Comparison of ENCODE assay signal across 13 mouse cellular contexts in the genomic region with DNA sequence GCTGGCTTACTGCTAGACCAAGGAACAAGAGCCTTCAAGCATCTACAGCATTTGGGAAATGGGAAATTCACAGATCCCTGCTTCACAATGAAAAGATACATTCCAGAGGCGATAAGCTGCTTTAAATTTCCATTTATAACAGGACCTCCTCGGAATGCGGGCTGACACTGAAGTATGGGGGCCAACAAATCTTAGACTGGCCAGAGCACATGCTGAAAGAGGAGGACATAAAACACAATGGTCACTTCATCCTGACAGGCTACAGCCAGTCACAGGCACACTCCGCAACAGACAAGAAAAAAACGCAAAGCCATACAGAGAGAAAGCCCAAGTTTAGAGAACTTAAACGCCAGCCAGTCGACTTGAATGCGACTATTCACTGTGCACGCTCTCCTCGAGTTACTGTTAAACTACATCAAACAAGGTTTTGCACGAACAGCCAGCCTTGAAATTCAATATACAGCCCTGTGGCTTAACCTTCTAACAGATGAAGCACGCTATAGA.
DNase-seq lines count a peak whose midpoint lies in the region; ATAC-seq lines count a peak whose summit lies in the region.
"Had no signal": no experiment of that assay in that cellular context is flagged by ENCODE, and none has a peak within 500 bp of the region (broad histone marks: within the 10 kb centered on the region; RNA-seq: fewer than 3 reads in every experiment).

No protein-coding gene starts in this region.

- peak overlapping the region; percentile 88 for H3K27ac ChIP-seq in kidney, embryonic 14.5 days (ENCODE audit: low read depth, low read length)
- peak overlapping the region; percentile 74 for H3K27ac ChIP-seq in forebrain, embryonic 12.5 days
- H3K27ac ChIP-seq in midbrain, embryonic 11.5 days (ENCODE audit: low read depth, low read length) = peak overlapping the region; percentile 60

- H3K4me2 ChIP-seq in kidney, embryonic 14.5 days (replicated peaks; ENCODE audit: low read depth, low read length) = no peak overlapping the region
- H3K4me2 ChIP-seq in forebrain, embryonic 12.5 days = peak overlapping the region; percentile 21
- peak overlapping the region; percentile 10; the same call in 1 of the 2 replicates for H3K4me2 ChIP-seq in midbrain, embryonic 11.5 days

- DNase-seq in kidney, postnatal 36 days = no peak
- peak; percentile 59 for DNase-seq in embryo, embryonic 9.5 days (ENCODE audit: extremely low spot score)
- DNase-seq in midbrain, embryonic 11.5 days (ENCODE audit: low spot score, missing footprints) = peak; percentile 96
- DNase-seq in urinary bladder, postnatal 36 days (ENCODE audit: low spot score in 2 of 2) = no peak
- DNase-seq in ovary, postnatal 14 days (ENCODE audit: low spot score) = no peak
- DNase-seq: adrenal gland, postnatal 36 days; cerebellum, postnatal 25 days; gastrocnemius, postnatal 14 days; layer of hippocampus, adult 9-11 months; lung, postnatal 10 days had no signal

- peak; percentile 13; the same call in 1 of the 2 replicates for ATAC-seq in kidney, embryonic 14.5 days (ENCODE audit: low FRiP score, low TSS enrichment)
- no peak for ATAC-seq in forebrain, embryonic 12.5 days (ENCODE audit: low FRiP score)
- peak; percentile 75 for ATAC-seq in midbrain, embryonic 11.5 days (ENCODE audit: low FRiP score)
- no peak for ATAC-seq in frontal cortex, adult (ENCODE audit: low TSS enrichment)

- no peak overlapping the region for H3K4me3 ChIP-seq in kidney, embryonic 14.5 days (ENCODE audit: low read length)
- no peak overlapping the region for H3K4me3 ChIP-seq in forebrain, embryonic 12.5 days (replicated peaks)
- H3K4me3 ChIP-seq in midbrain, embryonic 11.5 days (ENCODE audit: low read depth, low read length) = no peak overlapping the region

- no peaks in the 10 kb centered on the region for H3K9me3 ChIP-seq in kidney, embryonic 14.5 days (ENCODE audit: control insufficient read depth, low read length)
- no peaks in the 10 kb centered on the region for H3K9me3 ChIP-seq in forebrain, embryonic 12.5 days
- no peaks in the 10 kb centered on the region for H3K9me3 ChIP-seq in midbrain, embryonic 11.5 days (ENCODE audit: control insufficient read depth, low read length)

- 9% methylated on average over 12 of the region's 12 CpGs for WGBS in kidney, embryonic 14.5 days
- WGBS in forebrain, embryonic 12.5 days = 8% methylated on average over 12 of the region's 12 CpGs
- WGBS in midbrain, embryonic 11.5 days = 17% methylated on average over 12 of the region's 12 CpGs

- no peaks in the 10 kb centered on the region for H3K36me3 ChIP-seq in kidney, embryonic 14.5 days (ENCODE audit: control insufficient read depth, insufficient read depth, low read length)
- H3K36me3 ChIP-seq in forebrain, embryonic 12.5 days (replicated peaks) = no peaks in the 10 kb centered on the region
- H3K36me3 ChIP-seq in midbrain, embryonic 11.5 days (ENCODE audit: control insufficient read depth, insufficient read depth, low read length) = no peaks in the 10 kb centered on the region

- H3K9ac ChIP-seq in kidney, embryonic 14.5 days (ENCODE audit: low read depth, low read length) = no peak overlapping the region
- no peak overlapping the region for H3K9ac ChIP-seq in forebrain, embryonic 12.5 days
- no peak overlapping the region for H3K9ac ChIP-seq in midbrain, embryonic 11.5 days (ENCODE audit: low read length)

- no peaks in the 10 kb centered on the region for H3K27me3 ChIP-seq in kidney, embryonic 14.5 days (ENCODE audit: control insufficient read depth, insufficient read depth, low read length)
- H3K27me3 ChIP-seq in forebrain, embryonic 12.5 days = no peaks in the 10 kb centered on the region
- no peaks in the 10 kb centered on the region; the same call in 1 of the 2 replicates for H3K27me3 ChIP-seq in midbrain, embryonic 11.5 days (ENCODE audit: control insufficient read depth, insufficient read depth, low read length)

- peaks cover 60% of the 10 kb centered on the region for H3K4me1 ChIP-seq in kidney, embryonic 14.5 days (ENCODE audit: control insufficient read depth, insufficient read depth, low read length)
- H3K4me1 ChIP-seq in forebrain, embryonic 12.5 days = peaks cover 76% of the 10 kb centered on the region
- peaks cover 45% of the 10 kb centered on the region for H3K4me1 ChIP-seq in midbrain, embryonic 11.5 days (ENCODE audit: control insufficient read depth, insufficient read depth, low read length)

Comparison
In these comparisons a context has a peak if more than half of its experiments do, and no peak if none do; other contexts are left out.
1. ATAC-seq: peak in kidney, embryonic 14.5 days (single experiment) and midbrain, embryonic 11.5 days (single experiment); none in forebrain, embryonic 12.5 days (single experiment) and frontal cortex, adult (single experiment).
2. DNase-seq: peak in embryo, embryonic 9.5 days (single experiment) and midbrain, embryonic 11.5 days (single experiment); none in kidney, postnatal 36 days (0 of 2), urinary bladder, postnatal 36 days (0 of 2) and ovary, postnatal 14 days (single experiment).
3. Peak in every context shown above with its lines, with median percentiles within 50 percentile points of each other: H3K27ac ChIP-seq.